Mouse (Mus musculus) left cerebral cortex, postnatal 10 days (tissue): ENCODE measurements around the gene Taf12. TPM values are rescaled to one million over a fixed set of nuclear protein-coding genes. Genes with fewer than 3 reads are reported as not detected.
"Not testable (repeated sequence)": the region's sequence is repeated elsewhere in the genome, so short reads cannot be mapped to it uniquely, and the experiment has no call there.

ENCODE experiments used
- DNase-seq, 2 experiments: peaks; one replicate each; pipeline ENCODE4 v3.0.0; 2021 to 2022; ENCODE audit warnings: low spot score in 2 of 2, mixed read lengths in 1 of 2; ENCODE audit errors: extremely low spot score in 1 of 2
- intact Hi-C: fragments of 180-260 bp; cut with DNase I; formaldehyde crosslinking; loops from one replicate; pipeline ENCODE4 v1.15.1; 2025
- total RNA-seq, 2 experiments: library from RNA; stranded (reverse); gene quantifications; 2 replicates each; pipeline ENCODE4 v1.2.3; 2021

Taf12 gene
- total RNA-seq, 2 experiments from 2014 or later = 13.9 to 15.4 TPM

GRCm38 (mm10) chr4:132266835-132267349, 7.3 kb upstream of the Taf12 start:
- intact Hi-C loops = no loop called here
- no peak for DNase-seq

GRCm38 (mm10) chr4:132268871-132269739, 5.1 kb upstream of the Taf12 start:
- intact Hi-C loops = no loop called here
- DNase-seq = no peak

DNA sequence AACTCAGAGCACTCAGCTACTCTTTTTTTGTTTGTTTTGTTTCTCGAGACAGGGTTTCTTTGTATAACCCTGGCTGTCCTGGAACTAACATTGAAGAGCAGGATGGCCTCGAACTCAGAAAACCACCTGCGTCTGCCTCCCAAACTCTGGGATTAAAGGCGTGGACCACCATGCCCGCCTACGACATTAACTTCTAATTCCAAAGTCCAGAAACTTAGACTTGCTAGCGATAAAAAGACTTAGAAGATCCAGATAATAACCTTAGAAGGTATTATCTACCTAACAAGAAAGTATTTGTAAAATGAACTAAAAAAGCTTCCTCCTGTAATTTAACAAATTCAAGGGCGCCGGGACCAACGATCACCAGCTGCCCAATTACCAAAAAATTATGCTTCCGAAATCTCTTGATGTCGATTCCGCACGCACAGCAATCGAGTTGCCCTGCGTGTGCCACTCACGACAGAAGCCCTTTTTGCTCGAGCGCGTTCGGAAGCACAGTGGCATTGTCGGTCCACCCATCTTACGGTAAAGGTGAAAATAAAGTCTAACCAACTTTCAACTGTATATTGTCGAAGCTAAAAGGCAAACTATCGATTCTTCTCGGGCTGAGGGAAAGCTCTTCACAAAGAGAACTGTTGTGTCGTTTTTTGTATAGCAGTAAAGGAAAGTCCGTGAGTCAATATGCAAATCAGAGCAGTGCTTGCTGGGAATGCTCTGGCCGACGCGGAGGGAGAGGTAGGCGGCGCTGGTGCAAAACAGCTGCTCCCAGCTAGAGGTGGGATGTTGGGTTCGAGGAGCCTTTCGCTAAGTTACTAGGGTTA, 4.2 kb upstream of the Taf12 start:
- intact Hi-C loops = loop anchor here (5.0 to 10.0 kb wide), 3 partner anchors 37 to 145 kb away; no protein-coding TSS in a partner anchor
- peak; percentile 86 to 88 for DNase-seq

- intact Hi-C loops = loop anchor here (5.0 to 10.0 kb wide), 3 partner anchors 34 to 142 kb away; no protein-coding TSS in a partner anchor
- DNase-seq = peak in 1 of 2 experiments; percentile 53
Measured at GRCm38 (mm10) chr4:132273166-132273565, 1.0 kb upstream of the Taf12 start.

DNA sequence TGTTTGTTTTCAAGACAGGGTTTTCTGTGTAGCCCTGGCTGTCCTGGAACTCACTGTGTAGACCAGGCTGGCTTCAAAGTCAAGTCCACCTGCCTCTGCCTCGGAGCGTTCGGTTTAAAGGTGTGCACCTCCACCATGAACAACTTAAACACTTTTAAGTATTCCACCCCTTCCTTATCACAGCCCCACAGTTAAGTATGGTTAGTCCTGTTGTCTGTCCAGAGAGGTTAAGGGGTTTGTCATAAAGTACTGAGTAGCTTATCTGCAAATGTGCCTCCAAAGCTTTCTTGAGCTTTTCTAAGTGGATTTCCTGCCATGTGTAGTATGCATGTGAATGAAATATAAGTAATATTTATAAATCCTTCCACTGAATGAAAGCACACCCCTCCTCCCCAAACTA, 1.8 kb downstream of the Taf12 start:
- intact Hi-C loops = loop anchor here (10.0 kb wide), 1 partner anchor 139 kb away; no protein-coding TSS in a partner anchor
- DNase-seq = no peak

- intact Hi-C loops, DNase-seq: not testable (repeated sequence)
Measured at GRCm38 (mm10) chr4:132288840-132289239, 14.7 kb downstream of the Taf12 start.

DNA sequence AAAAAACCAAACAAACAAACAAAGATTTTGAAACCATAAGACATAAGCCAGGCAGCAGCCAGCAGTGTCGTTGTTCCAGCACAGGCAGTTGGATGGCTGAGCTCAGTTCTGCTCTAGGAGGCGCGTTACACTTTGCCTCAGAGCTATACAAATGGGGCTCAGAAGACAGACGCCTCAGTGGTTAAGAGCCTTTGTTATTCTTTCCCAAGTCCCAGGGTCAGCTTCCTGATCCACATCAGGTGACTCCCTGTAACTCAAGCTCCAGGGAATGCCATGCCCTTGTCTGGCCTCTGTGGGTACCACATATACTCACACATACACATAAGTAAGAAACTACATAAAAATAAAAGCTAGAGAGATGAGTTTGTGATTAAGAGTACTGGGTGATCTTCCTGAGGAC, 16.9 kb downstream of the Taf12 start:
- intact Hi-C loops = no loop called here
- no peak for DNase-seq

GRCm38 (mm10) chr4:132291624-132292335, 17.6 kb downstream of the Taf12 start:
- DNase-seq = no peak

DNA sequence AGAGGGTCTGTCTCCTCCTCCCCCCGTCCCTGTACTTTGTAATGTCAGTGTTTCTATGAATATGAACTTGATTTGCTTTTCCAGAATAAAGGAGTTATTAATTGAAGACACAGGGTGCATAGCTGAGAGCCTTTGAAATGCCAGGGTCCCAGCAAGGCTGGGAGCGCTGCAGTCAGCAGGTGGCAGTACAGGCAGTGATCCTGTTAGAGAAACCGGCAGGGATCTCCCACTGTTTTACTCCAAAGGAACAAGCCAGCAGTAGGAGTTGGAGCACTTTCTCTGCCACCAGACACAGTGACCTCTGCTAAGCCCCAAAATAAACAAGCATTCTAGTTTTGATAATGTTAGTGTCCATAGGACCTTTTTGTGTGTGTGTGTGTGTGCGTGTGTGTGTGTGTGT, 18.8 kb downstream of the Taf12 start:
- intact Hi-C loops = no loop called here
- peak in 1 of 2 experiments; percentile 72 for DNase-seq

More at GRCm38 (mm10) chr4:132291624-132292335, 17.6 kb downstream of the Taf12 start:
- intact Hi-C loops = no loop called here

DNA sequence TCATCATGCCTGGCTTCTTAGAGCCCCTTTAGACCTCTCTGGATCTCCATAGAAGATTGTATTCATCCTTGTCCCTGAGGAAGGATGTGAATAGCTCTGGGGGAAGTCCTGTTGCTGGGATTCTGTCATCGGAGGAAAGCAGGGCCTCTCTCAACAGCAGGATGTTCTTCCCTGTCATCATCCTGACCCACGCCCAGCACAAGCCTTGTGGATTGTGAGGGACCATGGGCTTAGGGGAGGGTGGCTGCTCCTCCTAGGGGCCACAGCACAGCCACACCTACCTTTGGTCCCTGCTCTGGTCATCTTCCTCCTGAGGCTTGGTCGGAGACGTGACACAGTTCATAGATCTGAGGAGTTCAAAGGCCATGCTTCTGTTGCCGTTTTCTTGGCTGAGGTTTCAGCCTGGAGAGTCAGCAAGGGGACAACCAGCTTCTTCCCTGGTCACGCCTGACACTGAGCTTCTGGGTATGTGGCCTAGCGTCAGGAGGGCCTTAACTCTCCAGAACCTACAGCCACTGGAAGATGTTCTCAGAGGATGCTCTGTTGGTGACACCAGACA, 19.6 kb downstream of the Taf12 start:
- no peak for DNase-seq
- intact Hi-C loops = no loop called here

GRCm38 (mm10) chr4:132295696-132296390, 21.7 kb downstream of the Taf12 start:
- intact Hi-C loops = loop anchor here (5.0 kb wide), 1 partner anchor 51 kb away; no protein-coding TSS in a partner anchor
- no peak for DNase-seq

GRCm38 (mm10) chr4:132299849-132300248, 25.7 kb downstream of the Taf12 start:
- DNase-seq = no peak
- intact Hi-C loops = loop anchor here (5.0 kb wide), 1 partner anchor 47 kb away; no protein-coding TSS in a partner anchor

DNA sequence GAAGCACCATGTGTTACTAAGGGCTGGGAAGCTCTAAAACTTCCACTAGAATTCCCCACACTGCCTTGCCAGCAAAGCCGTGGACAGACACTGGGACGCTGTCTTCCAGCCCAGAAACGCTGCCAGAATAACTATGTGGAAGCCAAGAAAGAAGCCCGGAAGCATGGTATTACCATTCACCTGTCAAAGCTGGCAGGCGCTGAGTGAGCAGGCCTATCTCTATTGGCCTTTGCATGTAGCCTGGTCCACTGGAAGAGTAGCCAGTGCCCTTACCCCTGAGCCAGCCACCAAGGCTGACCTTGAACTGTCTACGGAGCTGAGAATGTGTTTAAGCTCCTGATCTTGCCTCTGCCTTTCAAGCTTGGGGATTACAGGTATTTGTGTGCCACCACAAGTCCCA, 27.3 kb downstream of the Taf12 start:
- intact Hi-C loops = no loop called here

GRCm38 (mm10) chr4:132301965-132302938, 28.1 kb downstream of the Taf12 start:
- intact Hi-C loops = no loop called here
- no peak for DNase-seq

More for the DNA sequence above, 27.3 kb downstream of the Taf12 start:
- DNase-seq = no peak

DNA sequence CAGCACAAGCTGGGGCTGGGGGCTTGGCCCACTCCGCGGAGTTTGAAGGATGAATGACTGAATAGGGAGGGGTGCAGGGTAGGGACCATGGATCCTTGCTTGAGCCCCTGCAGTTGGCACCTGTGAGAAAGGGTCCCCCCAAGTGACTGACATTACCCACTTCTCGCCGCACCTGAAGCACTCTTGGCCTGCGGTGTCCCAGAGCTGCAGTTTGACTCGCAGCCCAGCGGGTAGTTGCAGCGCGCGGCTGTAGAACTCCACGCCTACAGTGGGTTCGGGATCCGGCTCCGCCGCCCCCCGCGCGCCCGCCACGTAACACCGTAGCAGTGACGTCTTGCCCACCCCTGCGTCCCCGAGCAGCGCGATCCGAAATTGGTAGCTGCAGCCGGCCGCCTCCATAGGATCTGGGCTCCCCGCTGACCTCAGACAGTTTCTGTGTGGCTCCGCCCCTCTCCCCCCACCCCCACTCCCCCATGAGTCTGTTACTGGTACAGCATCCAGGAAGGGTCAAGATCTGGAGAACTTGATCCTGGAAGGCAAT, 28.8 kb downstream of the Taf12 start, which contains the start of gene Rab42:
Gene Rab42, minus strand, starts transcription at position 447 of the 541 bp plus-strand sequence.
- intact Hi-C loops = no loop called here
- DNase-seq = peak; percentile 34 to 82

- intact Hi-C loops, DNase-seq: not testable (repeated sequence)
Measured at GRCm38 (mm10) chr4:132303484-132303883, 29.3 kb downstream of the Taf12 start.
